Mouse (Mus musculus) left cerebral cortex, postnatal 4 days (tissue): ENCODE data around the gene Rps15. TPM values are rescaled to one million over a fixed set of nuclear protein-coding genes. Genes with fewer than 3 reads are reported as not detected.
A peak's percentile ranks its signal among the peaks of the same experiment; 100 is the strongest.

ENCODE experiments used
- DNase-seq: peaks from one replicate; pipeline ENCODE4 v3.0.0-alpha.2; 2022
- intact Hi-C: fragments of 180-260 bp; cut with DNase I; formaldehyde crosslinking; loops from one replicate; pipeline ENCODE4 v1.15.1; 2025
- total RNA-seq, 2 experiments: library from RNA; stranded (reverse); gene quantifications; 2 replicates each; pipeline ENCODE4 v1.2.3; 2021

Rps15 gene
- total RNA-seq, 2 experiments from 2014 or later, result 873 to 899 TPM

DNA sequence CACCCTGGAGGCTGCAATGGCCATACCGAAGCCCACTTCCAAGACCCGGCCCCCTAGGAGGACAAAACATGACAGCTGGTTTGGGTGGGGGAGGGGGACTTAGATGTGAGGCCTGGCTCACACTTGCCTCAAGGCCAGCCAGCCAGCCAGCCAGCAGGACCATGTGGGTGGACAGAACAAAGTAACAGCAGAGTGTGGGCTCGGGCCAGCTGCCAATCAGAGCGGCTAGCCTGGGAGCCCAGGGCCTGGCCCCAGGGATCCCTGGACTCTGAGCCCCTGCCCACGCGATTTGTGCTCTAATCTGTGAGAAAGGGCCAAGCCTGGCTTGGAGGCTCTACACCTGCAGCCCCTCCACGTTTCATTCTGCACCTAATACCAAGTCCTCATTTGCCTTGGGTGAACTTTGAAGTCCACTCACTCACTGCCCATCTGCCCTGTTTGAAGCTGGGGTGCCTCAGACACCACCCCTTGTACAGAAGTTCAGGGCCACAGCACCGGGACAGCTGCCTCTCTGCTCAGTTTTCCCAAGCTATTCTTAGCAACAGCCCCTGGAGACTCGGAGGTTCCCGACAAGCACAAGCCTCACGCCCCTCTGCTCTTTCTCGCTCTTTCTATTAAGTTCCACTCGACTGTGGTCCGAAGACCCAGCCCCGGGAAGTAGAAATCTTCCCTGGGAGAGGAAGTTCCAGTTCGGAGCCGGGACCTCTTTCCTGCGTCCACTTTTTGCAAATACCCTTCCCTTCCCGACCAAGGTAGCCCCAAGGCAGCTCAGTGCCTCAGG, 32.2 kb upstream of the Rps15 start:
- peak; percentile 95 for DNase-seq
- intact Hi-C loops, result no loop called here

DNA sequence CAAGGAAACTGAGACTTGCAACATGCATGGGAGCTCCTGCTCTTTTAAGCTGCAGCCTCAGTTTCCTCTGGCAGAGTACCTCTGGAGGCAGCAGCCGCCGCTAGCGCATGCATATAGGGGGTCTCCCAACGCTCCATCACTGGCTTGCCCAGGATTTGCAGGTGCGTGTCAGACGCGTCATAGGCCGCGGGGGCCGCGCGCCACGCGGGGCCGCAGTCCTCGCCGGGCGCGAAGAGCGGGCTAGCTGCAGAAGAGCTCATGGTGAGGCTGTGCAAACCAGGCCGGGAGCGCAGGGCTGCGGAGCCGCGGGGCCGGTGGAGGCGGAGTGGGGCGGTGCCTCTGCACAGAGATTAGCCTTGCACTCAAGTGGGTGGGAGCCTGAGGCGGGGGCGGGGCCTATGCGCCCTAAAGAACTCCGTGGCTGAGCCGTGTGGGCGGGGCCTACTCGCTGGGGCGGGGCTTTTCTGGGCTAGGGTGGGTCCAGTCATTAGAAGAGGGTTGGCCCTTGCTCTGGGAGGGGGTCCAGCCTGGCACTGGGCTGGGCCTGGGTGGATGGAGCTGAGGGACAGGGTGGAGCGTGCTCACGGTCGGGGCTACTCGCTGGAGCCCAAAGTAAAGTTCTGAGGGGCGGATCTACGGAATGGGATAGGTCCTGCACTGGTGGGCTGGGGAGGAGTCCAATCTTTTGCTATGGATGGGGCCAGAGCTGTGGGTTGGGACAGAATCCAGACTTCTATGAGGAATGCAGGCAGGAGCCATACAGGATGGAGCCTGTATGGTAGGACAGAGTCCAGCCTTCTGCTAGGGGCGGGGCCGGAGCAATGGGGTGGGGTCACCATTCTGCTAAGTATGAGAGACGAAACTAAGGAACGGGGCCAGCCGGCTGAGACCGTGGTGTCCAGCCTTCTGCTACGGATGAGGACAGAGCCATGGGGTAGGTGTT, 31.3 kb upstream of the Rps15 start, which contains the start of the genes Gamt and Dazap1:
Gamt (minus strand) TSS at position 371 of the 943 bp plus-strand sequence.
Dazap1 (plus strand) TSS at position 845 of the 943 bp plus-strand sequence.
- intact Hi-C loops, result no loop called here
- peak; percentile 99 for DNase-seq

DNA sequence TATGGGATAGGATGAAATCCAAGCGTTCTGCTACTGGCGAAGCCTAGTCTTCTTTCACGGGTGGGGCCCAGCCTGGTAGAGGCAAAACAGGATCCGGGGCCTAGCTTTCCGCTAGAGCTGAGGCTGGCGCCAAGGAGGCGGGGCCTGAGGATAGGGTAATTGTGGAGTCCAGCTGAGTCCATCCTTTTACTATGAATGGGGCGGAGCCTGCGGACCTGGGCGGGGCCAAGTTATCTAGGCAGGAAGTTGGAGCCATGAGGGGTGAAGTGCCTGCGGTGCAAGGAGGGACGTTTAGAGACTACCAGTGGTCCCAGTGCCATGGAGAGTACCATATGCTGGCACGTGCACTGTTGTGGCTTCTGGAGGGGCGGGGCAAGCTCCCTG, 30.7 kb upstream of the Rps15 start:
- peak; percentile 97 for DNase-seq
- intact Hi-C loops, result no loop called here

DNA sequence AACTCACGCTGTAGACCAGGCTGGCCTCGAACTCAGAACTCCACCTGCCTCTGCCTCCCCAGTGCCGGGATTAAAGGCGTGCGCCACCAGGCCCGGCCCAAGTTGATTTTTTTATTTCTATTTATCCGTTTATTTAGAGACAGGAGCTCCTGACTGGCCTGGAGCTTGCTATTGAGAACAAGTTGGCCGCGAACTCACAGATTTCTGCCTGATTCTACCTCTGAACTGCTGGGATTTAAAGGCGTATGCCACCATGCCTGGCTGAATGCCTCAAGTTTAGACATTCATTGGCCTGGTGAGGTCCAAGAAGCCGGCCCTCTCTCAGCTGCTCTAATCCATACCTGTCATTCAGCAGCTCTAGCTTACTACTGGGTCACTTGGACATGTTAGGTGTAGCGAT, 30.1 kb upstream of the Rps15 start:
- DNase-seq, result no peak
- intact Hi-C loops, result no loop called here

DNA sequence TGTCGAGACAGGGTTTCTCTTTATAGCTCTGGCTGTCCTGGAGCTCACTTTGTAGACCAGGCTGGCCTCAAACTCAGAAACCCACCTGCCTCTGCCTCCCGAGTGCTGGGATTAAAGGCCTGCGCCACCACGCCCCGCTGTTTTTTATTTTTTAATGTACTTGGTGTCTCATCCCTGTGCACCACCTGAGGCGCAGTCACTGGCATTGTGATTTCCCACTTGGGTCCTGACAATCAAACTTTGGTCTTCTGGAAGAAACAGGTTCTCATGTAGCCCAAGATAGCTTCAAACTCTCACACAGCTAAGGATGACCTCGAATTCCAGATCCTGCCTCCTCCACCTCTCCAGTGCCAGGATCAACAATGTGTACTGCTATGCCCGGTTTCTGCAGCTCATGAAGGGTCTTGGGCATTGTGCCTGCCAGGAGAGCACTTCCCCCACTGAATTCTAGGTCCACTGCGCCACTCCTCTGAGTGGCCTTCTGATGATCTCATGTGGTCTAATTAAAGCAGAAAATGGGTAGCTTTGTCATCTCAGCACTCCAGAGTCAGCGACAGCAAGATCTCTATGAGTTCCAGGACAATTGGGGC, 29.4 kb upstream of the Rps15 start:
- intact Hi-C loops, result no loop called here
- DNase-seq, result no peak

DNA sequence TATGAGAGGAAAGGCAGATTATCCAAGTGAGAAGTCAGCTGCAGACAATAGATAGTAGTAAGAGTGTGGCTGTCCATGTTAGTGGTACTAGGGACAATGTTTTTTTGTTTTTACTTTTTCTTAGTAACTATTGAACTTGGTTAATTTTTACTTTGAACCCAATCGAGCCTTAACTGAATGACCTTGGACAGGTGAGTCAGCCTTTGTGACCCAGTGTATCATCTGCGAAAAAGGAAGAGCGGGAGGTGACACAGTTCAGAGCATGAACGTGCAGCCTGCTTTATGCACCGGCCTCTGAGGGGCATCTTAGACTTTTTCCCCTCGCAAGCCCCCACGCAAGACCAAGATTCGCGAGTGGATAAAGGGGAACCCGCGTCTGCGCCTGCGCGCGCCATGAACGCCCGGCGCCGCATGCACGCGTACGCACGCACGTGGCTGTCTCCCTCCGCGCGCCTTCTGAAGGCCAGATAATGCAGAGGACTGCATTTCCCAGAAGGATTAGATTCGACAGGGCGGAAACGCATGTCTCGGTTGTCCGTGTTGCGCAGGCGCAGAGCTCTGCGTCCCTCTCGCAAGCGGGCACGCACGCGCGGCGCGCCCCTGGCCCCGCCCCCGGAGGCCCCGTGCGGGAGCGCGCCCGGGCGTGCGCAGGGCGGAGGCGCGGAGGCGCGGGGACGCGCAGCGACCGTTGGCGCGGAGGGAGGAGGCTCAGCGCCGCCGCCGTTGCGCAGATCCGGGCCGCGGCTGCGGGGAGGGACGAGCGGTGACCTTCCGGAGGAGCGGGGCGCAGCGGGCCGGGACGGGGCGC, 27.7 kb upstream of the Rps15 start:
- DNase-seq, result peak; percentile 100
- intact Hi-C loops, result no loop called here

DNA sequence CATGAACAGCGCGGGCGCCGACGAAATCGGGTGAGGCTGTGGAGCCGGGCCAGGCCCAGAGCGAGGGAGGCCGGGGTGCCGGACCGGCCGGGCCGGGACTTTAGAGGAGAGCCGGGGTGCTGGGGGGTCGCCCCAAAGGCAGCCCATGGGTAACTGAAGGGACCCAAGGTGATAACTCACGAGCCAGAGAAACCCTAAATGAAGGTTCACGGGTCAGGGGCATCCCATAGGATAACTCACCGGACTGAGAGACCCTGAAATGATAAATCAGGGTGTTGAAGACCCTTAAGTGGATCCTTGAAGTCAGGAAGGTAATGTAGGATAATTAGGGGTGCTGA, 27.1 kb upstream of the Rps15 start:
- intact Hi-C loops, result no loop called here
- no peak for DNase-seq

DNA sequence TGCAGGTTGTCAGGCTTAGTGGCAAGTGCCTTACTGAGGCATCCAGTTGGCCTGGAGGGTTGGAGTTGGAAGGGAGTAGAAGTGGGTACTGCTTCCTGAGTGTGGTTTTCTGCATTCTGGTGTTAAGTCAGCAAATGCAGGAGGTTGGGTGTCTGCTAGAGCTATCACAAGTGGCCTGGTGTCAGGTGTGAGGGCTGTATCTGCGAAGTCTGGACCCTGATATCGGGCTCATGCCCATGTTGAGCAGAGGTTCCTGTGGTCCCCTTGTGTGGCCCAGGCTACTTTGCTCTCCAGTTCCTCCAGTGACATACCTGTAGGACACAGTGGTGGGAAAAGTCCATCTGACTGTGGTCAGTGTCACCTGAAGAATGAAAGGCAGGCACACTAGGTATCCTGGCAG, 22.2 kb upstream of the Rps15 start:
- DNase-seq, result no peak
- intact Hi-C loops, result no loop called here

DNA sequence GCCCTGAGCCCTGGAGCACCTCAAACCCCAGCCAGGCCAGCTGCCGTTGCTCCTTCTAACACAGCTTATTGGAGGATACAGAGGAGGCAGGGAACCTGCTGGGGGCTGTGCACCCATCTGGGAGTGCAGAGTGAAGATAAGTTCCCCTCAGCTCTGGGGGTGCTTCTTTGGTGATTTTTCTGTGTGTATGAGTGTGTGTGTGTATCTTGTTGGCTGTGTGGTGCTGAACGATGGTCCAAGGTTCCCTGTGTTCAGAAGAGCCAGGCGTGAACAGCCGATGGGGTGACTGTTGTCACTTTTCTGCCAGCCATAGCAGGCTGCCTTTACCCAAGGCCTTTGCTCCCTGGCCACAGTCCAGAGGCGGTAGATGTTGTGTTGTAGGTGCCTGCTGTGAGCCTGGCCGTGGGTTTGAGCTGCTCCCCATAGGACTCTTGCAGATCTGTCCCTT, 21.5 kb upstream of the Rps15 start:
- no peak for DNase-seq
- intact Hi-C loops, result no loop called here

DNA sequence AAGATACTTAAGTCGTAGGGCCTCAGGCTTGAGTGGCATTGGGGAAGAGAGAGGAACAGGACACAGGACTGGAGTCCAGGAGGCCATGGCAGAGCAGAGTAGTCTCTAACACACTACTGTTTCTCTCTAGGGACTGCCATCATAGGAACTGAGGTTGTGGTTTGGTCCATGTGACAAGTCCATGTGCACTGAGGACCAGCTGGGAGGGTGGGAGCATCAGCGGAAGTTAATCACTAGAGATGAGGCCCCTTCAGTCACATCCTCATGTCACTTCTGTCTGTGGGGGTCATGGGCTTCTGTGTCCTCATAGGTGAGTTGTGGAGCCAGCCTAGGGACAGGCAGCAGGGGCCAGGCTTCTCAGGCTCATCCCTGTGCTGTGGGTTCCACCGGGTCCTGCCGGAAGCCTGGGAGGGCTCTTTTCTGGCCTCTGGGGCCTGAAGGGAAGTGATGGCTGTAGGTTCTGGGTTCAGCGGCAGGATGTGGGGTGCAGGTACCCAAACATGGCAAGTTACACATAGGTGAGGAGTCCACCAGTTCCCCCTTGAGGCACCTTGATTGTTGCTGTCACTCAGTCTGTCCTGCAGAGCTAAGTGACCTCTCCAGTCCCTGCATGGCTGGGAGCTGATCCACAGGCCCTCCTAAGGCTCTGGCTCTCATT, 20.9 kb upstream of the Rps15 start:
- DNase-seq, result no peak
- intact Hi-C loops, result no loop called here

DNA sequence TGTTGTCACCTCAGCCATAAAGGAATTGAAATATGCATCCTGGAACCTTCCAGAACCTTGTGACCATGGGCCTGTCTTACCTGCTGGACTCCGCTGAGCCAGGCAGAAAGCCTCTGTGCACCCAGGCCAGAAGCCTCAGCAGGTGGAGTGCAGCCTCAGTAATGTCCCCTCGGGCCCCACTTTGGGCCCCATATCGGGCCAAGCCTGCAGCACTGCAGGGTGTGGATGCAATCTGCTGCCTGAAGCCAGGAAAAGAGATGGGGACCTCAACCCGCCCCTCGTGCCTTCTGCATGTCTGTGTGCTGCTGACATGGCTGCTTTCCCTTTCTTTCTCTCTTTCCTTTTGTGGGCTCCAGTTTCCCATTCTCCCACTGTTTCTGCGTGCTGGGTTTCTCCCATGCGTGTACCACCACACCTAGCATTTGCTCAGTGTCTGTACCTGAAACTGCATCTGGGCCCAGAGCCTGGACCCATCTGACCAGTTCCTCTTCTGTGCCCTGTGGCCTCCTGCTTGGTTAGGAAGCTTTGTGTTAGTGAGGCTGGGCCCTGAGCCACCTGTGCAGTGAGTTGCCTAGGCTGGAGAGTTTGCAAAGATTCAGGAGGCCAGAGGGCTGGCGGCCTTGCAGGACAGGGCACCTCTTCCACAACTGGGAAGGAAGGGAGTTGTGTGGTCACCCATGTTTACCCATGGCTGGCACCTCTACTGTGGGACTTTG, 20.2 kb upstream of the Rps15 start:
- intact Hi-C loops, result no loop called here
- no peak for DNase-seq

DNA sequence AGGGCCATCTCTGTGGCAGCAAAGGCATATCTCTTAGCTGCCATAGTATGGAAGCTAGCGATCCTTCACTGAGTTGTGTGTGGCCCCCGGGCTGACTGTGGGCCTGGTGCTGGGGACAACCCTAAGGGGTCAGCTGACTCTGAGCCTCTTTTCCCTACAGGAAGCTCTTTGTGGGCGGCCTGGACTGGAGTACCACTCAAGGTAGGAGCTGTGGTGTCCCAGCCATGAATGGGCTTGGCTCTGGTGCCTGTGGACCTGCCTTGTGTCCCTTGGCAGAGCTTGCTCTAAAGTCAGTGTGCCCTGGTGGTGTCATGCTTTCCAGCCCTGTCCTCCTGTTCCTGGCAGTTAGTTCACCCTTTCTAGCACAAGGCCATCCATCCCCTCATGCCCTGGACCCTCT, 18.4 kb upstream of the Rps15 start:
- no peak for DNase-seq
- intact Hi-C loops, result no loop called here

DNA sequence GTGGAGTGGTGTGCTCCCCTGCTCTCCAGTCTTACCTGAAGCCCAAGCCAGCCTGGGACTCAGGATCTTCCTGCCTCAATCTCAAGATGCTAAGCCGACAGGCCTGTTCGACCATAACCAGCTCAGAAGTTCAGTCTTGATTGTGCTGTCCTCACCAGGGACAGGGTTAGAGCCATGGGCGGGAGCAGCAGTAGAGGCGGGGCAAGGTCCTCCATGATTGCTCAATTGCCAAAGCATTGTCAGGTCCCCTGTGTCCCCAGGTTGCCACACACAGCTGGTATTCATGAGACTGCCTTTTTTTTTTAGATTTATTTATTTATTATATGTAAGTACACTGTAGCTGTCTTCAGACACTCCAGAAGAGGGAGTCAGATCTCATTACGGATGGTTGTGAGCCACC, 16.0 kb upstream of the Rps15 start:
- intact Hi-C loops, result no loop called here
- no peak for DNase-seq

DNA sequence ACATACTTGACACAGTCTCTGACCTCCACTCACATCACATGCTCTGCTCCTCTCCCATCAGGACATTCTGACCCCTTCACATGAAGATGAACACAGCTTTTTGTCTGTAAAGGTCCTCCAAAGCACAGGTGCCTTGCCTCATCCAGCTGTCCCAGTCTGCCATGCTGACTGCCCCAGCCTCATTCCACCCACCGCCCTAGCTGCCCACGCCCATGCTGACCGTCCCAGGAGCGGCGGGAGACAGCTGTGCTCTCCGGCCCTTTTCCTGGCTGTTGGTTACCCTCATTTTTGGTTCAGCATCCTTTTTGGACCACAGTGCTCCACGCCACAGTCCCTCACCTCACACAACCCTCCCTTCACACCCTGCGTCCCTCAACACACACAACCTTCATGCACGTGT, 13.9 kb upstream of the Rps15 start:
- no peak for DNase-seq
- intact Hi-C loops, result no loop called here

DNA sequence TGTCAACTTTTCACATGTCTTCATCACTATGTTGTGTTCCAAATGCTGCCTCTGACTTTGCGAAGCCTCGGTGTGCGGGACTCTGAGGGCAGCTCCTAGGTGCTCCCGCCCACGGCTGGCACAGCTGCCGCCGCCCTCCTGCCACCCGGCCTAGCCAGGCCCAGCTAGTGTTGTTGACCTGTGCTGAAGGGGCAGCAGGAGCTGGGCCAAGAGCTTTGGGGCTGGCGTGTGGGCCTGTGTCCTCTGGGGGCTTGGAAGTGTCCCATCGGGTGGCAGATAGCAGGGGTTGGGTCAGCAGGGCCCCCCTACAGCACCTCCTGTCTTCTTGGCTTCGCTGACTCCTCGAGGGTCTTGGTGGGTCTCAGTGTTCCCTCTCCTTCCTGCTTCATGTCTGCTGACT, 13.0 kb upstream of the Rps15 start:
- DNase-seq, result no peak
- intact Hi-C loops, result no loop called here

DNA sequence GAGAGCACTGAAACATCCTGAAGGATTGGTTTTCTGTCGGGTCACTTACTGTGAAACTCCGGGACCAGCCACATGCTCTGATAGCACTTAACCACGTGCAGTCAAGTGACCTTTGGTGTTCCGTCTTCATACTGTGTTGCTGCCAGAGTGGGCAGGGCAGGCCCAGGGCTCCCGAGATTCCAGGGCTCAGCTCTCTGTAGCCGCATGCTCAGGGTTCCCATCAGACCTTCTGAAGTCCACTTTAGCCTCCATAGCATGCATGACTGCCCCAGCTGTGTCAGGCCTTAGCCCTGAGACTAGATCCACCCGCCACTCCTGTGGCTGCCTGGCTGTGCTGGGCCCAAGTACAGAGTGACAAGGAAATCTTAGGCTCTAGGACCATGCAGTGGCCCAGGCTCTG, 10.9 kb upstream of the Rps15 start:
- intact Hi-C loops, result no loop called here
- DNase-seq, result no peak

DNA sequence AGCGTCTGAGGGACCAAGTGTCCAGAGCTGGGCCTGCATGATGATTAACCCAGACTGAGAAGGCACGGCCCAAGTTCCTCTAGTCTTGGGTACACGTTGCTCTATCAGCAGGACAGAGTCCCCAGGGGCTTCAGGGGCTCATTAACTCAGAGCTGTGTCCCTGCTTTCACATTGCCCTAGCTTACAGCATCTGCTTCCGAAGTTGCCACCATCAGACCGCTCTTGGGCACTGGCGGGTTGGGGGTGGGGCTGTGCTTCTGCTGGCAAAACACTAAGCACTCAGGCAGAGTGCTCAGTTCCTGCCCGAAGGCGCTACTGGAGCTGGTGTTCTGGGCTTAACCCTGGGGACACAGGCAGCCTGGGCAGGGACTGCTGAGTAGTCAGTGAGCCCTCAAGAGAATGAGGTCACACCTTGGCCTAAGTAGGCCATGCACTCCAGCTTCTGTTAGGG, 10.3 kb upstream of the Rps15 start:
- DNase-seq, result no peak
- intact Hi-C loops, result no loop called here

DNA sequence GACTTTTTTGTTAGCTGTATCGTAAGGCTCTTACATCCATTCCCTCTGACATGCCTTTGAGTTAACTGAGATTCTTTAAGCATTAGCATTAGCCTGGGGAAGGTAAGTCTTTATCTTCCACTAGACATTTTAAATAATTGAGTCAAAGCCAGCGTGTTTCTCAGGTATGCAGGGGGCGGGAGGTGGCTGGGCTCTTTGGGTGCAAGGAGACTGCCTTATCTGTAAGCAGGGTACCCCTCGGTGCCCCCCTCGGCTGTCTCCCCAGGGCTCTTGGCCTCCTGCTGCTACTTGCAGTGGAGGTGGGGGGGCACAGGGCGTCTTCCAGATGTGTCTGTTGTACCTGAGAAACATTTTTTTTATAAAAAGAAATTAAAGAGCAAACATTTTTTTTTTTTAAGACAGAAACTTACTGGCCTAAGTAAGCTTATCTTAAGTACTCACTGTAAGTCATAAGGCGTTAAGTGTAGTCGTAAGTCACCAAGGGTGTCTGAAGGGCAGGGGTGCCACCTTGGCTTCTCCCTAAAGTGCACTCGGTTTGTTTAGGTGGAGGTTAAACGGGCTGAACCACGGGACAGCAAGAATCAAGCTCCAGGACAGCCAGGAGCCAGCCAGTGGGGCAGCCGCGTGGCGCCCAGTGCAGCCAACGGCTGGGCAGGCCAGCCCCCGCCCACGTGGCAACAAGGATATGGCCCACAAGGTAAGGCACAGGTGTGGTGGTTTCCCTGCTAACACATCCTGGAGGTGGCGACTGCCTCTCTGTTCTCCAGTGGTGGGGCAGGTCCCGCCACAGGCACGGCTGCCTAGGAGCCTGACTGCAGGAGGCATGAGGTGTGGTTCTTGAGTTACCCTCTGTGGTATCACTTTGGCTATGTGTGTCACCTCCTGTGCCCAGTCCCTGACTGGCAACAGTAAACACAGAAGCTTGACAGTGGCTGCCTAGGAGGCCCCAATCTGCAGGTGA, 9.5 kb upstream of the Rps15 start:
- intact Hi-C loops, result no loop called here

More for the DNA sequence above, 9.5 kb upstream of the Rps15 start:
- no peak for DNase-seq
